Mouse (Mus musculus): ENCODE measurements around the gene Akip1. TPM values are rescaled to one million over a fixed set of nuclear protein-coding genes. Genes with fewer than 3 reads are reported as not detected.

The Akip1 gene
- polyA plus RNA-seq, 1 experiment from 2014 or later = 13.9 TPM

- Histone ChIP-seq H3K9ac (replicated peaks) (peak overlapping the region; percentile 97), H3K27ac (peak overlapping the region; percentile 87), H3K4me2 (replicated peaks) (peak overlapping the region; percentile 93), H3K4me1 (replicated peaks) (peaks cover 25% of the 10 kb centered on the region), H3K36me3 (peaks cover 6% of the 10 kb centered on the region), H3K4me3 (replicated peaks) (peak overlapping the region; percentile 91), H3K27me3 (no peaks in the 10 kb centered on the region), H3K9me3 (no peaks in the 10 kb centered on the region)
- peak; percentile 40 for ATAC-seq
- WGBS = 3% methylated on average over 13 of the region's 13 CpGs
These were observed 48.0 kb downstream of the Akip1 start for GRCm38 (mm10) chr7:109751427-109752007.

GRCm38 (mm10) chr7:109752008-109752925, 48.8 kb downstream of the Akip1 start, which contains the start of gene Tmem9b:
Gene Tmem9b (minus strand): TSS chr7:109752875.
- Histone ChIP-seq H3K4me1 (replicated peaks) (peaks cover 25% of the 10 kb centered on the region), H3K9ac (replicated peaks) (peak within 1 kb of the TSS; percentile 97), H3K27ac (peak within 1 kb of the TSS; percentile 87), H3K9me3 (no peaks in the 10 kb centered on the region), H3K4me2 (replicated peaks) (peak within 1 kb of the TSS; percentile 93), H3K27me3 (no peaks in the 10 kb centered on the region), H3K36me3 (peaks cover 5% of the 10 kb centered on the region), H3K4me3 (replicated peaks) (peak within 1 kb of the TSS; percentile 91)
- WGBS = under 1% methylated on average over 74 of the region's 74 CpGs
- peak; percentile 95 for ATAC-seq

GRCm38 (mm10) chr7:109754034-109754433, 50.5 kb downstream of the Akip1 start:
- H3K9ac ChIP-seq (replicated peaks) = peak overlapping the region; percentile 97; the same call in 1 of the 2 replicates
- ATAC-seq = no peak
- WGBS = 95% methylated on average over 8 of the region's 8 CpGs

GRCm38 (mm10) chr7:109756291-109756690, 52.8 kb downstream of the Akip1 start:
- Histone ChIP-seq H3K9me3 (no peaks in the 10 kb centered on the region), H3K9ac (replicated peaks) (no peak overlapping the region), H3K4me1 (replicated peaks) (peaks cover 16% of the 10 kb centered on the region), H3K4me3 (replicated peaks) (no peak overlapping the region), H3K27me3 (no peaks in the 10 kb centered on the region), H3K4me2 (replicated peaks) (no peak overlapping the region), H3K27ac (no peak overlapping the region), H3K36me3 (no peaks in the 10 kb centered on the region)
- 99% methylated on average over 3 of the region's 3 CpGs for WGBS
- no peak for ATAC-seq

More at GRCm38 (mm10) chr7:109754034-109754433, 50.5 kb downstream of the Akip1 start:
- Histone ChIP-seq H3K27me3 (no peaks in the 10 kb centered on the region), H3K4me2 (replicated peaks) (no peak overlapping the region), H3K36me3 (no peaks in the 10 kb centered on the region; the same call in 1 of the 2 replicates), H3K4me1 (replicated peaks) (peaks cover 25% of the 10 kb centered on the region), H3K9me3 (no peaks in the 10 kb centered on the region), H3K27ac (no peak overlapping the region), H3K4me3 (replicated peaks) (no peak overlapping the region)

Other genes starting within 250 kb of the Akip1 start
- gene Trim66, start 195.6 kb upstream of the Akip1 start, polyA plus RNA-seq (2015; fragmentation: Nextera tagmentation; extraction: Ambion mirVana) = 0.40 and 0.46 TPM in 2 replicates
- 85.2 TPM in 2 replicates for gene Rpl27a, start 184.5 kb upstream of the Akip1 start, polyA plus RNA-seq (2015; fragmentation: Nextera tagmentation; extraction: Ambion mirVana)
- gene St5, start 85 bp upstream of the Akip1 start, polyA plus RNA-seq (2015; fragmentation: Nextera tagmentation; extraction: Ambion mirVana) = 18.8 and 21.7 TPM in 2 replicates
- not detected in 2 replicates for gene BC051019, start 20.2 kb downstream of the Akip1 start, polyA plus RNA-seq (2015; fragmentation: Nextera tagmentation; extraction: Ambion mirVana)
- gene Ascl3, start 28.0 kb downstream of the Akip1 start, polyA plus RNA-seq (2015; fragmentation: Nextera tagmentation; extraction: Ambion mirVana) = 0.40 TPM in 1 of 2 replicates, not detected in the other
- 86.2 and 91.1 TPM in 2 replicates for gene Tmem9b, start 49.2 kb downstream of the Akip1 start, polyA plus RNA-seq (2015; fragmentation: Nextera tagmentation; extraction: Ambion mirVana)
- 2.0 and 2.2 TPM in 2 replicates for gene Nrip3, start 78.3 kb downstream of the Akip1 start, polyA plus RNA-seq (2015; fragmentation: Nextera tagmentation; extraction: Ambion mirVana)
- 1.5 and 1.7 TPM in 2 replicates for gene Scube2, start 162.0 kb downstream of the Akip1 start, polyA plus RNA-seq (2015; fragmentation: Nextera tagmentation; extraction: Ambion mirVana)